Mouse (Mus musculus) MEL (cell line): ENCODE results near the gene Qsox2. TPM values are rescaled to one million over a fixed set of nuclear protein-coding genes. Genes with fewer than 3 reads are reported as not detected.

Experiments
- DNase-seq: peaks from one replicate; pipeline ENCODE4 v3.0.0; 2011; ENCODE audit warnings: low read depth, low spot score
- H3K27ac ChIP-seq: 2 replicates; pipeline ENCODE4 v1.5.1; 2012; ENCODE audit warnings: low read depth, mild to moderate bottlenecking, control low read depth, low read length, moderate library complexity; ENCODE audit not compliant: control insufficient read depth
- H3K27me3 ChIP-seq, 2 experiments: fragments of 150-350 bp in 1 of 2; sonication (generic) in 1 of 2; 2 replicates each; pipeline ENCODE4 v1.6.1; 2012; ENCODE audit warnings: low read length in 2 of 2, mild to moderate bottlenecking in 2 of 2, improper control_type of control experiment in 1 of 2, moderate library complexity in 1 of 2; ENCODE audit not compliant: insufficient read depth in 2 of 2, control insufficient read depth in 1 of 2
- H3K36me3 ChIP-seq, 2 experiments: 2 replicates each; pipeline ENCODE4 v1.6.1; 2012 to 2014; ENCODE audit warnings: low read length in 2 of 2, improper control_type of control experiment in 1 of 2, inconsistent platforms in 1 of 2, mild to moderate bottlenecking in 1 of 2; ENCODE audit not compliant: insufficient read depth in 2 of 2, control insufficient read depth in 1 of 2
- H3K4me1 ChIP-seq, 2 experiments: fragments of 150-350 bp in 1 of 2; sonication (generic) in 1 of 2; 2 replicates each; pipeline ENCODE4 v1.6.1; 2012; ENCODE audit warnings: low read length in 2 of 2, improper control_type of control experiment in 1 of 2, mild to moderate bottlenecking in 1 of 2; ENCODE audit not compliant: insufficient read depth in 2 of 2, control insufficient read depth in 1 of 2
- H3K4me3 ChIP-seq, 2 experiments: fragments of 150-350 bp in 1 of 2; sonication (generic) in 1 of 2; 2 replicates each; pipeline ENCODE4 v1.5.1; 2012; ENCODE audit warnings: low read depth in 2 of 2, low read length in 2 of 2, mild to moderate bottlenecking in 2 of 2, moderate library complexity in 2 of 2, control low read depth in 1 of 2, improper control_type of control experiment in 1 of 2; ENCODE audit not compliant: control insufficient read depth in 1 of 2, insufficient read depth in 1 of 2
- H3K79me2 ChIP-seq: 2 replicates; pipeline ENCODE4 v1.6.1; 2012; ENCODE audit warnings: mild to moderate bottlenecking, low read length, moderate library complexity; ENCODE audit not compliant: control insufficient read depth, poor library complexity, insufficient read depth
- H3K9ac ChIP-seq: 2 replicates; pipeline ENCODE4 v1.6.1; 2012; ENCODE audit warnings: low read depth, mild to moderate bottlenecking, control low read depth, low read length, moderate library complexity; ENCODE audit not compliant: control insufficient read depth, poor library complexity, severe bottlenecking
- H3K9me3 ChIP-seq: fragments of 150-350 bp; sonication (generic); replicated peaks from 2 replicates; pipeline ENCODE4 v1.6.1; 2012; ENCODE audit warnings: mild to moderate bottlenecking, low read length, improper control_type of control experiment, moderate library complexity; ENCODE audit not compliant: insufficient read depth
- BHLHE40 ChIP-seq: IDR thresholded peaks from 2 replicates; pipeline ENCODE4 v1.6.1; 2012; ENCODE audit warnings: low read depth, mild to moderate bottlenecking, inconsistent platforms, low read length, improper control_type of control experiment, borderline replicate concordance
- CHD2 ChIP-seq: IDR thresholded peaks from 2 replicates; pipeline ENCODE4 v1.6.1; 2011; ENCODE audit warnings: low read length, improper control_type of control experiment
- E2F4 ChIP-seq: IDR thresholded peaks from 2 replicates; pipeline ENCODE4 v1.6.1; 2011; ENCODE audit warnings: low read depth, low read length, improper control_type of control experiment, borderline replicate concordance
- EP300 ChIP-seq, 2 experiments: IDR thresholded peaks; 2 replicates each; pipeline ENCODE4 v1.6.1; 2011; ENCODE audit warnings: improper control_type of control experiment in 2 of 2, low read length in 2 of 2, low read depth in 1 of 2, mild to moderate bottlenecking in 1 of 2
- GATA1 ChIP-seq: IDR thresholded peaks from 2 replicates; pipeline ENCODE4 v1.6.1; 2011; ENCODE audit warnings: low read depth, low read length, improper control_type of control experiment
- KAT2A ChIP-seq: conservative IDR thresholded peaks from 2 replicates; pipeline ENCODE4 v1.6.1; 2012; ENCODE audit warnings: low read depth, low read length, improper control_type of control experiment, inconsistent platforms
- MAZ ChIP-seq: IDR thresholded peaks from 2 replicates; pipeline ENCODE4 v1.6.1; 2012; ENCODE audit warnings: low read depth, mild to moderate bottlenecking, inconsistent platforms, low read length, improper control_type of control experiment
- MXI1 ChIP-seq: IDR thresholded peaks from 2 replicates; pipeline ENCODE4 v1.6.1; 2011; ENCODE audit warnings: mild to moderate bottlenecking, low read depth, low read length, improper control_type of control experiment
- MYB ChIP-seq: IDR thresholded peaks from 2 replicates; pipeline ENCODE4 v1.6.1; 2011; ENCODE audit warnings: mild to moderate bottlenecking, low read depth, low read length, improper control_type of control experiment
- MYC ChIP-seq: IDR thresholded peaks from 2 replicates; pipeline ENCODE4 v1.6.1; 2011; ENCODE audit warnings: low read depth, mild to moderate bottlenecking, low read length, improper control_type of control experiment, moderate library complexity
- NELFE ChIP-seq: IDR thresholded peaks from 2 replicates; pipeline ENCODE4 v1.6.1; 2011; ENCODE audit warnings: low read depth, low read length, improper control_type of control experiment
- POLR2A ChIP-seq, 2 experiments: IDR thresholded peaks; 2 replicates each; pipeline ENCODE4 v1.6.1; 2011 to 2012; ENCODE audit warnings: low read length in 2 of 2, mild to moderate bottlenecking in 2 of 2, control low read depth in 1 of 2, improper control_type of control experiment in 1 of 2, low read depth in 1 of 2, moderate library complexity in 1 of 2; ENCODE audit not compliant: control insufficient read depth in 1 of 2, insufficient read depth in 1 of 2, poor library complexity in 1 of 2
- RCOR1 ChIP-seq: IDR thresholded peaks from 2 replicates; pipeline ENCODE4 v1.6.1; 2012; ENCODE audit warnings: low read depth, mild to moderate bottlenecking, inconsistent platforms, low read length, improper control_type of control experiment
- SMC3 ChIP-seq: IDR thresholded peaks from 2 replicates; pipeline ENCODE4 v1.6.1; 2011; ENCODE audit warnings: low read depth, low read length, improper control_type of control experiment
- TAL1 ChIP-seq: IDR thresholded peaks from 2 replicates; pipeline ENCODE4 v1.6.1; 2012; ENCODE audit warnings: mild to moderate bottlenecking, inconsistent platforms, low read length, moderate library complexity, mixed read lengths
- UBTF ChIP-seq: IDR thresholded peaks from 2 replicates; pipeline ENCODE4 v1.6.1; 2012; ENCODE audit warnings: low read depth, mild to moderate bottlenecking, inconsistent platforms, low read length, improper control_type of control experiment, moderate library complexity, borderline replicate concordance; ENCODE audit not compliant: insufficient read depth
- USF2 ChIP-seq, 2 experiments: IDR thresholded peaks; 2 replicates each; pipeline ENCODE4 v1.6.1; 2011 to 2012; ENCODE audit warnings: improper control_type of control experiment in 2 of 2, low read length in 2 of 2, borderline replicate concordance in 1 of 2, inconsistent platforms in 1 of 2, low read depth in 1 of 2, mild to moderate bottlenecking in 1 of 2; ENCODE audit not compliant: insufficient read depth in 1 of 2
- ZKSCAN1 ChIP-seq: IDR thresholded peaks from 2 replicates; pipeline ENCODE4 v1.6.1; 2012; ENCODE audit warnings: low read depth, mild to moderate bottlenecking, inconsistent platforms, low read length, improper control_type of control experiment, moderate library complexity
- ZMIZ1 ChIP-seq: IDR thresholded peaks from 2 replicates; pipeline ENCODE4 v1.6.1; 2012; ENCODE audit warnings: low read depth, mild to moderate bottlenecking, inconsistent platforms, low read length, improper control_type of control experiment, moderate library complexity
- polyA plus RNA-seq, 2 experiments: library from polyadenylated mRNA; stranded (reverse) in 1 of 2; unstranded in 1 of 2; fragments of >175 nt in 1 of 2; fragments of >200 nt in 1 of 2; gene quantifications; 2 replicates each; pipeline versions ENCODE4 v1.2.1 to v1.2.4; 2012; ENCODE audit warnings: low replicate concordance in 2 of 2, low read depth in 1 of 2; ENCODE audit not compliant: insufficient read length in 2 of 2, insufficient read depth in 1 of 2, missing spikeins in 1 of 2
- total RNA-seq: library from RNA; depleted of rRNA; stranded (reverse); fragments of 300-350 nt; gene quantifications from 2 replicates; pipeline ENCODE4 v1.2.3, GENCODE M21; 2012

Qsox2 gene
- total and polyA plus RNA-seq, 3 experiments, result 12.1 to 17.0 TPM; not detected in 1

DNA sequence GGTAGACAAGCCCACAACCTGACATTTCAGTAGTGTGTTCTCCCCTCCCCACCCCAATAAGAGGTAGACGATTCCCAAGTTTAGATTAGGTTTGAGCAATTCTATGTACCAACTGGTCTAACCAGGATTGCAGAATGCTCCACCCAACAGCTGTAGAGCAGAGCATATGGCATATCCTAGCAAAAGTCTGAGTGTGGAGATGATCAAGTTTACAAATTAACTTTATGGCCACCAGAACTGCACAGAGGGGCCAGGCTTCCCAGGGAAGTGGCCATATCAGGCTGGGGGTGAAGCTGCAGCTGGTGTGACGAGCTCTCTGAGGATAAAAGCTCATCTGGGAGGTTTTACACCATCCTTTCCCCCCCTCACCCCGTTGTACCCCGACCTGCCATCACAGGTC lies 27.3 kb upstream of the Qsox2 start:
- no peak for TF ChIP-seq CHD2
- TF ChIP-seq EP300 (IDR thresholded peaks at IDR 0.05; ENCODE audit: low read depth in 1 of 2, low read length in 2 of 2), result no peak
- TF ChIP-seq POLR2A (IDR thresholded peaks at IDR 0.05; ENCODE audit: control insufficient read depth in 1 of 2, insufficient read depth in 1 of 2, low read depth in 1 of 2, low read length in 2 of 2, poor library complexity in 1 of 2), result no peak
- no peak for TF ChIP-seq MXI1
- TF ChIP-seq SMC3, result no peak
- no peak for TF ChIP-seq ZKSCAN1
- TF ChIP-seq E2F4, result no peak
- no peak for TF ChIP-seq MYB
- no peak for TF ChIP-seq USF2 (IDR thresholded peaks at IDR 0.05; ENCODE audit: borderline replicate concordance in 1 of 2, insufficient read depth in 1 of 2, low read depth in 1 of 2, low read length in 2 of 2)
- no peak for TF ChIP-seq RCOR1
- TF ChIP-seq ZMIZ1, result no peak
- H3K79me2 ChIP-seq, result no peaks in the 10 kb centered on the region
- no peaks in the 10 kb centered on the region for H3K4me1 ChIP-seq
- H3K9me3 ChIP-seq, result no peaks in the 10 kb centered on the region
- no peak overlapping the region for H3K9ac ChIP-seq
- no peak overlapping the region for H3K4me3 ChIP-seq
- H3K36me3 ChIP-seq, result no peaks in the 10 kb centered on the region
- peaks cover 7 to 10% of the 10 kb centered on the region in 2 experiments for H3K27me3 ChIP-seq
- no peak overlapping the region for H3K27ac ChIP-seq
- no peak for DNase-seq

DNA sequence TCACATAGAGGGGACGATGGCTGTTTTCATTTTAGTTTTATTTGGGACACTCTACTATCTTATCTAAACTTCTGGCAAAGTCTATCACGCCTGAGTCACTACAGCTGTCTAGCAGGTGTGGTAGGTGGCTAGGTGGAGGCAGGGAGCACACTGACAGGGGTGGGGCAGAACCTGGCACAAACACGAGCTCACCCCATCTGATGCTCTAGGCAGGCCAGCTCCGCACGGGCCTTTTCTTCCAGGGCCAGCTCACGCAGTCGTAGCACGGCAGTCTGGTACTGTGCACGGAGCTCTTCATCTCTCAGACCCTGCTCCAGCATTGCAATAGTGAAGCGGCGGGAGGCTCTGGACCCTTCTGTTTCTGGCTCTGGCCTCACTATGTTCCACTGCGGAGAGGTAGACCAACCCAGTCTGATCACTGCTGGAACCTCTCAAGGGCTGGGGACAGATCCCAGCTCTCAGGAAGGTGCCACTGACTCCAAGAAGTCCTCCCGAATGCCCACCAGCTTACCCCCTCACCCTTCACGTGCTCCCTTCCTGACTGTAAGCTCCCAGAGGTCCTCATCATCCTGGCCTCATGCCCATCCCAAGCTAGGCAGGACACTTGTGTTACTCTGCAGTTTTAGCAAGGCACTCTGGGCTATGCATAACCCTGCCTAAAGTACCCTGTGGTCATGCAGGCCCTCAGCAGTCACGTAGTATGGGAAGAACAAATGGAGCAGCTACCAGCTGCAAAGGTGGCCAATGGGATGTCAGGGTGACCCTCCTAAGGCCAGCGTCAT lies 20.2 kb upstream of the Qsox2 start:
- H3K4me3 ChIP-seq, result no peak overlapping the region
- no peak overlapping the region for H3K9ac ChIP-seq
- H3K27me3 ChIP-seq, result peaks cover 9 to 18% of the 10 kb centered on the region in 2 experiments
- no peaks in the 10 kb centered on the region for H3K4me1 ChIP-seq
- TF ChIP-seq UBTF (no peak), SMC3 (no peak), CHD2 (no peak), BHLHE40 (no peak), MYC (no peak), POLR2A (IDR thresholded peaks at IDR 0.05; ENCODE audit: control insufficient read depth in 1 of 2, insufficient read depth in 1 of 2, low read depth in 1 of 2, low read length in 2 of 2, poor library complexity in 1 of 2) (no peak), NELFE (no peak), MXI1 (no peak), GATA1 (no peak), KAT2A (no peak), TAL1 (no peak), MAZ (no peak), MYB (no peak)
- no peaks in the 10 kb centered on the region for H3K9me3 ChIP-seq
- no peak for DNase-seq
- no peaks in the 10 kb centered on the region for H3K36me3 ChIP-seq
- H3K27ac ChIP-seq, result no peak overlapping the region
- H3K79me2 ChIP-seq, result no peaks in the 10 kb centered on the region
